Mouse (Mus musculus) left cerebral cortex, adult 18-20 months (tissue): Measurements from ENCODE around the gene Zfp280d. TPM values are rescaled to one million over a fixed set of nuclear protein-coding genes. Genes with fewer than 3 reads are reported as not detected.

Experiments
- DNase-seq, 2 experiments: peaks; one replicate each; pipeline ENCODE4 v3.0.0; 2021 to 2022; ENCODE audit warnings: low spot score in 2 of 2, mixed read lengths in 1 of 2
- long read RNA-seq, 2 experiments: library from polyadenylated mRNA; stranded (forward); transcript quantifications; one replicate each; pipeline ENCODE4 v2.0.0; 2021
- total RNA-seq, 2 experiments: library from RNA; stranded (reverse); gene quantifications; 2 replicates each; pipeline ENCODE4 v1.2.3; 2021

Gene Zfp280d
- 10 to 100 TPM; 50.0 to 52.3 TPM for total RNA-seq
- long read RNA-seq, experiment 1, full-length matches to known transcripts: 5 of 16 reads
- long read RNA-seq, experiment 1, partial matches to known transcripts: 7 of 16 reads
- long read RNA-seq, experiment 1, other reads (novel, unspliced or antisense): 4 of 16 reads
- long read RNA-seq, experiment 2, full-length matches to known transcripts: 3 of 7 reads
- long read RNA-seq, experiment 2, partial matches to known transcripts: 2 of 7 reads
- long read RNA-seq, experiment 2, other reads (novel, unspliced or antisense): 2 of 7 reads

GRCm38 (mm10) chr9:72274677-72275076 is at the start of gene Zfp280d:
Gene Zfp280d (plus strand): TSS chr9:72274860.
- peak; percentile 84 to 90 for DNase-seq

DNA sequence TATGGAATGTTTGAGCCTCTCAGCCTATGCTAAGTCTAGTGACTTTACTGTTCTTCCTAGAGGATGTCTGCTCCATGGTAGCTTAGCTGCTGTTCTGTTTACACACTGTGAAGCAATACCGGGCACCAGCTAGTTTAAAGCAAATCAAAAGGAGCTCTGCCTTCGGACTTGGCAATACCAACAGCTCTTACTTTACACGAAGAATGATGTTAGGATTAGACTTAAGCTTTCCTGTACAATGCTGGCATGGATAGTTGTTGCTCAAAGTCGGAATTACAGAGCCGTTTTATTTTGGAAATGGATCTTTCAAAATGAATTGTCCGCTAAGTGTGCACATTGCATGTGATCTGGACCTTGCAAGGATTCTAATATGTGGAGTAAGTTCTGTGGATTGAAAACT is 48.1 kb upstream of the Zfp280d start:
- DNase-seq: no peak

GRCm38 (mm10) chr9:72252656-72253055 is 22.0 kb upstream of the Zfp280d start:
- DNase-seq: no peak

DNA sequence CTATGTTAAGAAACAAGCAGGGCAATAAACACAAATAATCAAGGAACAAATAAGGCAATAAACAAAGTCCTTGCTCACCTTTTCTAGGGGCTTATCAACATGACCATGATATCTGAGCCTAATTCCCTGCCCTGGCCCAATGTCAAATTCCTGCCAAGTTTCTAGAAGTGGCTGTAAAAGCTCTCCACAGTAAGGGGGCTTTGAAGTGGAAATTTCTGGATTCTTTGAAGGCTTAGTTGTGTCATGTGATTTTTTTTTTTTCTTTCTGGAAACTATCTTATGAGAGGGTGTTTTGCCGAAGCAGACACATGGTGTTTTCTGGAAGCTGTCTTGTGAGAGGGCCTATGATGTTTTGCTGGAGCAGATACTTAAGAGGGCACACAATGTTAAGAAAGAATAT is 19.4 kb upstream of the Zfp280d start:
- DNase-seq: no peak

DNA sequence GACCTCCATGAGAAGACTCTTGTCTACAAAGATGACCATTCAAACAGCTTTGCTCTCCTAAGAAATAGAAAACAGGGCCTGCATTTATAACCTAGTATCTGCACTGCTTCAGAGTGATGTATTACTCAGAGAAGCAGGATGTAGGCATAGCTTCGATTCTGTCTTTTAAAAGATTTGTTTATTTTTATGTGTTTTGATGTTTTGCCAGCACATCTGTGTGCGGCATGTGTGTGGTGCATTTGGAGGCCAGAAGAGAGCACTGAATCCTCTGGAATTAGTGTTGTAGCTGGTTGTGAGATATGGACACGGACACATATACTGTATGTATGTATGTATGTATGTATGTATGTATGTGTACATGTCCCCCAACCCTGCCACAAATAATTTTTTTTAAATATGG is 18.0 kb upstream of the Zfp280d start:
- no peak for DNase-seq

DNA sequence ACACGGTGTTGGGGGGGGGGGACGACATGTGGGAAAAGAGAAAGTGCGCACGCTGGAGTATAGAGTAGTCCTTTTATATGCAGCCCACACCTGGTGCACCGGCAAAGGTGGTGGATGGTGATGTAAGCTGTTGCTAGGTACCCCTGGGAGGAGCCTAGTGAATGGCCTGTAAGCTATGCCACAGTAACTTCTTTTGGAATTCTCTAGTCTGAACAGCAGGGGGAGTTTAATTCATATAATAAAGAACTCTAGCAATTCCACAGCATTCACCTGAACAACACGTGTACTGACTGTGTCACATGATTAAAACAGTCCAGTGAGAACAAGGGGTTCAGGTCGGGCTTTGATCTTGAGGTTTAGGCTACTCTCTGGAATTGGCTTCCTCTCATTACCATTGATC is 14.3 kb upstream of the Zfp280d start:
- DNase-seq: no peak

DNA sequence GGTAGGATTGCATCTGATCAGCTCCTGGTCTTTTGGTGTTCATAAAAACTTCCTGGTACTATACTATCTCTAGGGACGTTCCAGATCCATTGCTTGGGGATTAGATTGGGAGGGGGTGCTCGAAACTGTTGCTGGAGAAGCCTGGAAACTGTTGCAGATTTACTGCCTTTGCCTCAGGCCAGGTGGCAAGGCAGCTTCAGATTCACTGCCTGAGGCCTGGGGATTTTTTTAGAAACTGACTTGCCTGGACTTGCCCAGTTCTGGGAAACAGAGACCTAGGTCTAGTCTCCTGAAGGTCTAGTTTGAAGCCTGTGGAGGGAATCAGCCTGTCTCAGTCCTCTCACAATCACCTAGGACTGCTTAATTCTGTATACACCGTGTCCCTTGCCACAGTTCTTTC is 9.8 kb upstream of the Zfp280d start:
- DNase-seq: no peak

DNA sequence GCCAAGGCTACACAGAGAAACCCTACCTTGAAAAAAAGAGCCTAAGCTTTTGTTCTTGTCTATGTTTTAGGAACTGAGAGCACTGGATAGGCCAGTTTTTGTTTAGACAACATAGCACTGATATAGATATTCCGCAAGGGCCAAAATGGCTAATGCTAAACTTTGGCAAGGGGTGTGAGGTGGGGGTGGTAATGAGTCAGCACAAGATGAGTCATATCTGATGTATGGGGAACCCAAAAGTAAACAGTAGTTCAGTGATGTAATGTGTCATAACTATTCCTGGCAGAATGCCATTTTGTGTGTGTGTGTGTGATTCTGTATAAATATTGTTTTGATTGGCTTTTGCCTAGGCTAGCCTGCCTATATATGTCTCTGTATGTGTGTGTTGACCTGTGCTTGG is 4.5 kb upstream of the Zfp280d start:
- DNase-seq: no peak

GRCm38 (mm10) chr9:72273646-72274410 is 832 bp upstream of the Zfp280d start:
- DNase-seq: no peak

- DNase-seq: peak; percentile 44 to 53
Measured at GRCm38 (mm10) chr9:72275101-72275978, 680 bp downstream of the Zfp280d start.

DNA sequence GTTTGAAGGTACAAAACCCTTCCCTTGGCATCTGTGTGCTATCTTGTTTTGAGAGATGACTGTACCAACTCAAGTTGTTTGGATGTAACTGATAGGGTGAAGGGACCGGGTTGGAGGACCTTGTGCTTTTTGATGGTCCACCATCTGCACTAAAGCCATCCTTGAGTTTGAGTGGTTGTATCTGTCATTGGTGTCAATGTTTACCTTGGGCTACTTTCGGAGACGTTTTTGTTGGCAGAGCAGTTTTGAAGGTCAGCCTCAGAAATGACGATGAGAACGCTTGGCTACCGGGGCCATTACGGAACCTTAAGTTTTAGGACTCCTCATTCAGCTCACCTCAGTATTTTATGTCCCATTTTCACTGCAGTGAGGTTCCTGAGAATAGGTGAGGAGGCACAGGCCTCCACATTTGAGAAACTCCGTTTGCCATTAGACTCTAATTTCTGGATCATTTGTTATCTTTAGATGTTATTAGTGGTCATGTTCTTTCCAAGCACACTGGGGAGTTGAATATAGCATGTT is 1.4 kb downstream of the Zfp280d start:
- no peak for DNase-seq

DNA sequence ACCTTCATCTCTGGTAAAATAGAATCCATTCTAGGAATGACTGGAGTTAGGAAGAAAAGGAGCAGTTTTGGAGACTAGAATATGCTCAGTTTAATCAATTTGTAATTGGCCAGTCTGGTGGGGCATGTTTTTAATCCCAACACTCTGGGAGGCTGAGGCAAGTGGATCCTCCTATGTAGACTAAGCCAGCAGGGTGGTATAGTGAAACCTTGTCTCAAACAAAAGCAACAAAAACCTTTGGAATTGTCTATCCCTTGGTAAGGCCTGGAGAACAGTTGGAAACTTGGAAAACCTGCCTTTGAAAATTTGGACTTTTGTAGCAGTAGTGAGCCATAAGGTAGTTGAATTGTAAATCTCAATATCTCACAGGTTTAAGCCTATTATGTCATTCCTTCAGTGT is 2.3 kb downstream of the Zfp280d start:
- no peak for DNase-seq

GRCm38 (mm10) chr9:72279943-72280342 is 5.3 kb downstream of the Zfp280d start:
- no peak for DNase-seq

DNA sequence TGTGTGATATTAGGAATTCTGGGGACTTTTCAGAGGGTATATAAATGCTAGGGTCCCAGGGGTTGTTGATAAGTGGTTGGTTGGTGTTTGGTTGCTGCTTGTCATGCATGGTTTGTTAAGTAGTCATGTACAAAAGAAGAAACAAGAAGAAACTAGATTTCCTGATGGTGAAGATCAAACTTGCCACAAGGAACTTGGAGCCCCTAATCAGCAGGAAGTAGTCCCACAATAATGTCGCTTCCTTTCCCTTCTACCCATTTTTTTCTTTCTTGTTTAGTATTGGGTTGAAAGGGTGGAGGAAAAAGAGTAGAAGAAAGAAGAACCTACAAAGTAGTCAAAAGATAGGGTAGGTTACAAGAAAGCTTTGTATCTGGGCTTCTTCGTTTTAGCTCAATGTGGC is 13.0 kb downstream of the Zfp280d start:
- DNase-seq: no peak

- DNase-seq: no peak
Measured at GRCm38 (mm10) chr9:72288210-72288609, 13.6 kb downstream of the Zfp280d start.

GRCm38 (mm10) chr9:72289094-72289493 is 14.4 kb downstream of the Zfp280d start:
- DNase-seq: no peak

GRCm38 (mm10) chr9:72294076-72294475 is 19.4 kb downstream of the Zfp280d start:
- no peak for DNase-seq

- no peak for DNase-seq
Measured at GRCm38 (mm10) chr9:72309765-72310164, 35.1 kb downstream of the Zfp280d start.

- DNase-seq: no peak
Measured at GRCm38 (mm10) chr9:72333221-72333620, 58.6 kb downstream of the Zfp280d start.

- DNase-seq: no peak
Measured at GRCm38 (mm10) chr9:72336069-72336468, 61.4 kb downstream of the Zfp280d start.

DNA sequence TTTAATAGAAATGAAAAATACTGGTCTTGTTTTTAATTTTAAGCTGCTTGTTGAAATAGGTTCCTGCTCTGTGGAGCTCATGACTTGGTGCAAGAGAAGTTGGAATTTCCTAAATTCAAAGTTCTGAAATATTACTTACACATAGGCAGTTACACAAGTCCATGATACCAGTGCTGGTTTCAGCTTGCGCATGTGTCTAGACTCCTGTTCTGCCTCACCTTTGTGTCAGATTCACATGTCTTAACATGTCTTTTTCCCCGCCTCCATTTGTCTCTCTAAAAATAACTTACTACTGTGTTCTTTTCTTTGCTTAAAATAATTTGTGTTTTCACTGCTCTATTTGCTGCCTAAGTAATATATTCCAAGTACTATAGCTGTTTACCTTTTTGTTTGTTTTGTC is 64.5 kb downstream of the Zfp280d start:
- no peak for DNase-seq

DNA sequence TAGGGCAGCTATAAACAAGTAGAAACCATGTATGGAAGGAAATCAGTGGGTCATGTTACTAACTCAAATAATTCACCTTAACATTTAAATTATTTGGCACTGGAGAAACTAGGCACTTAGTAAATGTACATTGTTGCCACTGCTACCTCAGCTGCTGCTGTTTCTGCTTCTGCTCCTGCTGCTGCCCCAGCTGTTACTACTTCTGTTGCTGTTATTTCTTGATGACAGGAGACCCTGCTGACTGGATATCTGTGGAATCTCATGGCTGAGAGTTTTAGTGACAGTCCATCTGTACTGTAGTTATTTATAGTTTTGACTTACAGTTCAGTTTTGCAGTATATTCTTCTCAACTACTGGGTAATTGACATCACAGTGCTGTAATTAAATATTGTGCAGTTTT is 69.2 kb downstream of the Zfp280d start:
- DNase-seq: no peak
